Mouse (Mus musculus): ENCODE measurements at regions not wholly inside any gene's neighbourhood (a gene's known extent, or its start where the extent isn't known, plus 50 kb on each side); places are given as distances from the start of the nearest gene placed in this dataset.
"Not testable (repeated sequence)": the region's sequence is repeated elsewhere in the genome, so short reads cannot be mapped to it uniquely, and the experiment has no call there.

DNA sequence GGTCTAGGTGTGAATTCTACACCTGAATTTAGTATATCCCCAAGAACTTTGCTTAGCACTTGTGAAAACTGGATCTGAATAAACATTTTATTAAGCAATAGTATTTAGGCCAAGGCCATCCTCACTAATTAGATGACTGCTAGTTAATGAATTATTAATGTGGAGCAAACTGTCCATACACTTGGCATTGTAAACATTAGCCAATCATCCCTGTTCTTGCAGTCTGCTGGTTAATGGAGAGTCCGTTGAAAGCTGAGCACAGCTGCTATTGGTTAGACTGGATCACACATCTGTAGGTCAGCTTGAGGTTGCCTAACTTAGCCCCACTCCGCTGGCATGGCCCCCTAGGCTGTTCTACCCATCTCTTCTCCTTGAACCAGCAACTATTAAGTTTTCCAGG, 826.2 kb upstream of the 4930452B06Rik start:
- no peak for DNase-seq (ENCODE audit: low read depth, low spot score)

DNA sequence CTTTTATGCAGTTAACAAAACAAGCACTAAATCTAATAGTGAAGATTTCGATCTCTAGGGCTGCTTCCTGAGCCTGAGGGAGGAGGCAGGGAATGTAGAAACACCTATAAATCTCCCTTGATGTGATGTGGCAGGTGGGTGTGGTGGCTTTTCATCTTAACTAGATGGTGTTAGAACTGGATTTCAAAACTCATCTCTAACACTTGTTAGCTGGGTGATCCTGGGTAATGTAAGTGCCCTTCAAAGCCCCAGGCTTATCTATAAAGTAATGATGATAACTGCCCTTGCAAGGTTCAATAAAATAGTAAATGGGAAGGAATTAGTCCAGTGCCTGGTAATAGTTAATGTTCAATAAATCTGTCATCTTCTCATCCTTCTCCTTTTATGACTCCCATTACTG, 822.5 kb upstream of the 4930452B06Rik start:
- DNase-seq (ENCODE audit: low read depth, low spot score), result no peak

DNA sequence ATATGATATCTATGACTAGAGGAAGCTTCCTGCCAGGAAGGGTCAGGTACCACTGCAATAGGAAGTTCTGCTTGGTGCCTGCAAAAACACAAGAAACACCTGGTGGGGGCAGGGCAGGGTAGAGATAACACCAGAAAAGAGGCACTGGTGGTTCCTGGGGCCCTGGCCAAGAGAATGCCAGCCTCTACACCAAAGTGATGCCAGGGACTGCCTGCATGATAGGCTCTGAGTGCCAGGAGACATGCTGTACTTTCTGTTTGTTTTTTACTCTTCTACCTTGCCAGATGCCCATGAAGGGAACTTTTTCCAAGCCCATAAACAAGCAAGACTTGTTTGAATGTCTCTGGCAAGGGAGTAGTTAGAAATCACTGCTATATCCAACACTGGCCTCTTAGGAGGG, 812.9 kb upstream of the 4930452B06Rik start:
- DNase-seq (ENCODE audit: low read depth, low spot score), result no peak

DNA sequence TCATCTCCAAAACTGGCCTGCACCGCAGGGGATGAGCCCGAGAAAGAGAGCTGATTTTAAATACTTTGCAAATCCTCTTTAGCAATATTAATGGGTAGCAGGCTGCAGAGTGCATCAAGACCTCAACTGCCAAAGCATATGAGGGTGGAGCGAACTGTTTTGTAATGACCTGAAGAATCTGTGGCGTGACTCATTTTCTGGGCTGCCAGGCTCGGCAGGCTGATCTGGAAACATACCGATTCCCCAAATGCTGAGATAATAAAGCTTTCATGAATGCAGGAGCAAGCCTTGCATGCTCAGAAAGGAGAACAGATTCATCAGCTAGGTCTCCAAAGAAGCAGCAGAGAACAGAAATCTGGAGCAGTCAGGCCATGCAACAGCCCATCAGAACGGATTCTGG, 809.1 kb upstream of the 4930452B06Rik start:
- no peak for DNase-seq (ENCODE audit: low read depth, low spot score)

DNA sequence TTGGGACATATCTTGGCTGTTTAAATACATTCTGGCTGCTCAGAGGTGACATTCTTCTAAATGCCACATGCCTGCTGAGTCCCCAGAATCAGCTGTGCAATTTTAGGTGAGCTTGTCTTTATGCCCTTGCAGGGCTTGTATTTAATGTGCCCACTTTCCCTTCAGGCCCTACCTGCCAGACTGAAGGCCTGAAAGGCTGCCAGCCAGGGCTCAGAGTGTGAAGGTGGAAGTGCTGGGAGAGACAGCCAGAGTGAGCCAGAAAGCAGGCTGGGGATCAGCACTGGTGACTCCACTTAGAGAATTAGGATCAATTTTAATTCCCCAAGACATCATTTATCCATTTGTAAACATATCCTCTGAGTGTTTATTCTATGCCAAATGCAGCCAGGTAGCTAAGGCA, 803.6 kb upstream of the 4930452B06Rik start:
- DNase-seq (ENCODE audit: low read depth, low spot score), result no peak

DNA sequence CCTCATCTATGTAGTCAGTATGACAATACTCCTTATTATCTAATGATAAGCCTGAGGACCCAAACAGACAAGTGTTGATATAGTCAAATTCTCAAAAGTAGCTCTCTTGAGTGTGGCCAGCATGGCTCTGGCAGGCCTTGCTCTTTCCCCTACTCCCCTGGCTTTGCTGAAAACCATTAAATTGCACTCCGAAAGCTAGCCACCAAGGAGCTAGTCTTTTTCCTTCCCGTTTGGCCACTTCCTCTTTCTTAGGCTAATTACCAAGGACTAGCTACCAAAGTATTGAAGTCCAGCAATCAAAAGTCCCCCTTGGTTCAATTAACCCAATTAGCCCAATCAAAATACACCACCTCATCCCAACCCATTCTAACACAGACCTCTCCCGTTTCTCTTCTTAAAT, 802.6 kb upstream of the 4930452B06Rik start:
- DNase-seq (ENCODE audit: low read depth, low spot score), result no peak

DNA sequence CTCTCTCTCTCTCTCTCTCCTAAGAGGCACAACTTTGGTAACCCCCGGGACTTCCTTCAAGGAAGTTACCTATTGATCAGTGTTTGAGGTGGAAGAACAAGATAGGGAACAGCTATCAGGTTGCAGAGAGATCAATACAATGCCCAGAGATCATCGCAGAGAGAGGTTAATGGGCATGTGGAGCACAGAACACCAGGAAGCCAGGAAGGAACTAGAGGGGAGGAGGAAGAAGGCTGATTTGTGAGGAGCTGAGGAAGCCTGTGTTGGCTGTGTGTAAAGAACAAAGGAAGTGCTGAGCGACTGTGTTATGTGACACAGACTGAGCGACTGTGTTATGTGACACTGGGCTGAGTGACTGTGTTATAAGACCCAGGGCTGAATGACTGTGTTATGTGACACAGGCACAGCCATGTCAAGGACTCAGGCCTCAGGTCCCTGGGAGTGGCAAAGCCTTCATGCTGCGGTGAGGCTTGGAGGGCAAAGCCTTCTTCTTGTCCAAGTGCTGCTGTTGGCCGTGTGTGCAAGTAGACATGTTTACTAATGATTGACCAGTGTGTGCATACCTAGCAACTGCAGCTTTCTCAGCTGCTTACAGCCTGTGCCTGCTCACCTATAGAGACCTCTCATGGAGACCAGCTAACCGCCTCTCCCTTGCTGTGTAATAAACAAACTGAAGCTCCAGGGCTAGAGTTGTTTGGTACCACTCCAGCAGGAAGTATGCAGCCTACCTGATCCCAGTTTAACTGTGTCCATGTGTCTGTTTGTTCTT, 801.8 kb upstream of the 4930452B06Rik start:
- DNase-seq (ENCODE audit: low read depth, low spot score), result peak; percentile 26

DNA sequence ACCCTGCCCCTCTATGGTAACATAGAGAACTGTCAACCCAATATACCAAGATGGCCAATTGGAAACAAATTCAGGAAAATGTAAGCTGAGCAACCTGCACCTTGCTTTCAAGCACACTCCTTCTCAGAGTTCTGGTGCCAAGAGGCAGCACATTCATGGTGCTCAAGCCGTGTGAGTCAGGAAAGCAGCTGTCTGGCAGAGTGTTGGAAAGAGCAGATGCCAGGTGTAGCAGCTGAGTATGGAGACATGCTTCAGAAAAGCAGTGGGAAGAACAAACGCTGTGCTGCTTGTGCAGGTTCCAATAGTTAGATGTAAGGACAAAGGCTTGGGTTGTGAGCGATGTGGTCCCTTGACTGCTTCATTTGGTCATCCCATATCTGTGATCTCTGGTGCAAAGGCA, 794.0 kb upstream of the 4930452B06Rik start:
- no peak for DNase-seq (ENCODE audit: low read depth, low spot score)

DNA sequence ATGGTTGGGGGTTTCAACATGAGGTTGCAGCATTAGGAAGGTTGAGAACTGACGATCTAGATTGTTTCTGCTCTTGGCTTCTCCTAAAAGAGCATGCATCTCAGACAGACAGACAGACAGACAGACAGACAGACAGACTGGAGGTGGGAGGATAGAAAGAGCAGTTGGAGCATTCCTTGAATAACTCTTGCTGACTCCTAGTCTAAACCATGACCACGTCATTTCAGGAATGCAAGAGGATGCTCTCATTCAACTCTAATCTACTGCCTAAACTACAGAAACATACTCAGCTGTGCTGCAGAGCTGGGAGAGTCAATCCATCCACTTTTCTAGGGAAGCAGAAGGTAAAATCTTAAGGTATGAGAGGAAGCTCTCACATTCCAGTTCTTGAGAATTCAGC, 792.8 kb upstream of the 4930452B06Rik start:
- no peak for DNase-seq (ENCODE audit: low read depth, low spot score)

DNA sequence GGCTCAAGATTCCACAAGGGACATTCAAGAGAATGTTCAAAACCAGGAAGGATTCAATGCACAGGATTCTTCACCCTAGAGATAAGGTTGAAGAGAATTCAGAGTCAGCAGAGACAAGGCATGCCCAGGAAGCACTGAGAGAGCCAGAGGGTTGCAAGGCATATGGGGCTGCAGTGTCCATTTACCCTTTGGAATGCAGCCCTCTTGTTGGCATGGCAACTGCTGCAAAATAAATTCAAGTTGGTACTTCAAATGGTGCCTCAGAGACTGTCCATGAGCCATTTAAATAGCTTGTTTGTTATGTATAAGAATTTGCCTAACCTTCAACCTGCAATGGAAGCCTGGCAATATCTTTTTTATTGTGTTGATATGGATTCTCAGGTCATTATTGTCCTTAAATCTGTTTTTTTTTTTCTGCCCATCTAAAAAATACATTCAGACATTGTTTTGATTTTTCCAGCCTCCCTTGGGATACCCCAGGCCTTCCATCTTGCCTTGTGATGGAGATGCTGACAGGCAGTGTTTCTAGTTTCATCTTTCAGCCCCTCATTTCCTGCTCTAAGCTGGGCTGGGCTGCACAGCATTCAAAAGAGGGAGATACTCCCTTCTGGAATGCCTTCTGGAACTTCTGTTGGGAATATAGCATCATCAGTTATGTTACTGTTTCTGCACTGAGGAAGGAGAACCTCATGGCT, 791.9 kb upstream of the 4930452B06Rik start:
- DNase-seq (ENCODE audit: low read depth, low spot score), result no peak

DNA sequence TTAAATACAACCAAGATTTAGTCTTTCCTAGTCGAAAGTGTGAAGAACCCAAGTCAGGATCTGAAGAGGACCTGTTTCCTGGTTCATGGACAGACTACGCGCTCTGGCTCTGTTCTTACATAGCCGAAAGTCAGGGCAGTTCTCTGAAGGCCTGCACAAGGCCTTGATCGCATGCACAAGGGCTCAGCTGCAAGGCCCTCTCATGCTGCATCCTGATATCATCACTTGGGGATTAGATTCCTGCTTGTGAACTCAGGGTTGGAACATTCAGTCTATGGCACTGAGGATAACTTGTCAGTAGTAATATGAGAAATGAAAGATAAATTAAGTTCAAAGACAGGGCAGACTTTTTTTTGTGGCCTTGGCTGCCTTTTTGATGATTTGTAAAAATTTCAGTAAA, 789.9 kb upstream of the 4930452B06Rik start:
- DNase-seq (ENCODE audit: low read depth, low spot score), result no peak

DNA sequence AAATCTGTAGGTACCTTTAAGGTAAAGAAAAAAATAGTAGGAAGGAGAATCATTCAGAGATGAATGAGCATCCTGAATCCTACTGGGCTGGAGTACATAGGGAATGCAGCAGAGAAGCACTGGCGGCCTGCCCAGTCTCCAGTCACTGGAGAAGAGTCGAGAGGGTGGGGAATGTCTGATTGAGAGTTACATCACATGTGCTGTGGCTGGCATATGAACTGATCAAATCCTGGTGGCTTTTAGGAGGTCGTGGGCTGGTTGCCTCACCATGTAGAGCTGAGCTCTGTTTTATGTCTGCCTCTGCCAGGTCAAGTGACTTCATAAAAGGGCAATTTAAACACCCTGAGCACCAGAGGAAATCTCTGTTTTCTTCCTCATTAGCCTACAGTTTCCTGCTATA, 783.9 kb upstream of the 4930452B06Rik start:
- DNase-seq (ENCODE audit: low read depth, low spot score), result no peak

DNA sequence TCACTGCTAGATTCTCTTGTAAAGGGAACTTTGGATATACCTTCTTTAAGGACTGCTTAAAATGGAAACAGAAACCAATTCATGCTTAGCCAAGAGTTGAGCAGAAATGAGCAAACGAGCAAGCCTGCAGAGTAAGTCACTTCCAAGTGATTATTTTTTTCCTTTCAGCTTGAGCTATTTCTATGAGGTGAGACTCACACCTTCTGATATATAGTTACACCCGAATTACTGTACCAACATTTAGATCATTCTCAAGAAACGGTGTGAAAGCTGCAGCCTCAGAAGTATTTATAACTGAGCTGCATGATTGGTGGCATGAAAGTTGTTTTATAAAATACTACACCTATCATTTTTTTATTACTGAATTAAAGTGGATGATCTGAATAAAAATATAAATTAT, 771.9 kb upstream of the 4930452B06Rik start:
- no peak for DNase-seq (ENCODE audit: low read depth, low spot score)

DNA sequence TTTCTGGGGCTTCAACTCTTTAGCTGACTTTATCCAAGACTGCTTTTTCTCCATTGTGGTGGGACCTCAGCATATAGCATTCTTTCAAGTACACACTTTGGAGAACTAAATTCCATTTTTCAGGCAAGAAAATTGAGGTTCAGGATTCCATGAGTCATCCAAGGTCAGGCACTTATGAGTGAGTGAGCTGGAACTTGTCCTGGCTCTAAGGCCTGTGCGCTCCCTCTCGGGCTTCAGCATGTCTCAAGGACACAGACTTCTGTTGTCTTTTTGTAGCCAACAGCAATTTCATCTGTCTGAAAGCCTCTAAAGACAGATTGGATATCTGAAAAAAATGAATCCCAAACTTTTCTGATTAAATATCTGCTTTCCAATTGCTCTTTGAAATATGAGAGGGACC, 769.1 kb upstream of the 4930452B06Rik start:
- no peak for DNase-seq (ENCODE audit: low read depth, low spot score)

DNA sequence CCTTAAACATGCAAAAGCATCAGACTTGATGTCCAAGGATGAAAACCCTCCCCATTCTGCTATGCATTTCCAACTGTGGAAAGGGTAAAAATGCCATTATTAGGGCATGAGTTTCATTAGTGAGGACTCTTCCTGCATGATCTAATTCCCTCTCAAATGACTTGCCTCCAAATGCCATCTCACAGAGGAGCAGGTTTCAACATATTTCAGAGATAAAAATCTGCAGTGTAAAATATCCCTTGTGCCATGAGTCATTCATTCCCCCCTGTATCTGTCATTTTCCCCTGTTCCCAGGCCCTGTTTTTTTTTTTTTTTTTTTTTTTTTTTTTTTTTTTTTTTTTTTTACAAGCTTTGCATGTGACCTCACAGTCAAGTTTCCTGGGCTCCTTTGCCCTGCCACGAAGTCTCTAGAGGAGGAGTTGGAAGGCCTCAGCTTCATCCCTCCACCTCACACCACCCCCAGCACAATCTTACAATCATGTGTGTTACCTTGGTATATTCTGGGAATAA, 767.1 kb upstream of the 4930452B06Rik start:
- no peak for DNase-seq (ENCODE audit: low read depth, low spot score)

DNA sequence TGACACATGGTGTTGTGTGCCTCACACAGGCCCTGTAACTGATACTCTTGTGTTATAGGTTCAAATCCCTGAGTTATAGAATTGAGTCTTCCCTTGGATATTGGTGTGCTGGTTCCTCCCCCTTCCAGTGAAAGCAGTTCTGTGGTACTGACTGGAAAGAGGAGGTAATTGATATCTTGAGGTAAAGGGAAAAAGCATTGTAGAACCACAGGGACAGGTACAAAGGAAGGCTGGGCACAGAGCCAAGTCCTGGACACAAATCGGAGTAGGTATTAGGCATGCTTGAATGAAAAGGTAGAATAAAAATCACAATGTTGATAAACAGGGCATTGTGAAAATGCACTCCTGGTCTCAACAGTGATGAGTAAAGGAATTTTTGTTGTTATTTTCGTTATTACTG, 765.8 kb upstream of the 4930452B06Rik start:
- DNase-seq (ENCODE audit: low read depth, low spot score), result no peak

DNA sequence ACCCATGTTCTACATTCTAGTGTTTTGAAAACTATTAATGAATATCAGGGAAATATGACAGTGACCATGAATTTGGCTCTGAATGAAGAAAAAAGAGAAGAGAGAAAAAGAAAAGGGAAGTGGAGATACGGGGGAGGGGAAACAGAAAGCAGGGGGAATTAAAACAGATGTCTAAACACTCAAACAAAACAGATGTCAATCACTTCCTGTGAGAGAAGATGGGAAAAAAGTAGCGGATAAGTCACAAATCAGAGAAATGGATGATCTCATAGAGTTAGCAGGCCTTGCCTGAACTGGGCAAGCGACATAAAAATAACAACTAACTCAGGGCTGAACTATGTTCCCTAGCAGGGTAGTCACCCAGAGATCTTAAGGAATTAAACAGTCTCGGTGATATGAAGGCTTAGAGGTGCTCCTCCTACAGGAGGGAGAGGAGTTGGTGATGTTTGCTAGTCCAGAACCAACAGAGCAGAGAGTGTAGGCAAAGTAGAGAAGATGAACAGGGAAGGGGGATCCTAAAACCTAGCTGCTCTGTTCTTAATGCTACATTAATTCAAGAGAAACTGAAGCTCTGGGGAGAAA, 745.9 kb upstream of the 4930452B06Rik start:
- DNase-seq (ENCODE audit: low read depth, low spot score), result no peak

DNA sequence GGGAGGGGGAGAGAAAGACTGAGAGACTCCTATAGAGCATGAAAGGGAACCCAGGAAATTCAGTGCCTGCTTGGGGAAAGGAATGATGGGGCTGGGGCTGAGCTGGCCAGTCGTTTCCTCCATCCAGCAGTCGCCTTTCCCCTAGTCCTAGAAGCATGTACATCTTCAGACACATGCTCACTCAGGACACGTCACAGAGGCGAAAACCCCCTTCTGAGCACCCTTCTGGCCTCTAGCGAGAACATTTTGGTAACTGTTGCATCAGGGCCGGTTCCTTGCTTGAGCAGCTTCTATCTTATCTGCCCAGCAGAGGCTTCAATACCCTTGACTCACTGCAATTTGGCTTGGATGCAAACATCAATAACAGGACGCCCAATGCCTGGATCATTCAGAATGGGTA, 737.6 kb upstream of the 4930452B06Rik start:
- no peak for DNase-seq (ENCODE audit: low read depth, low spot score)

DNA sequence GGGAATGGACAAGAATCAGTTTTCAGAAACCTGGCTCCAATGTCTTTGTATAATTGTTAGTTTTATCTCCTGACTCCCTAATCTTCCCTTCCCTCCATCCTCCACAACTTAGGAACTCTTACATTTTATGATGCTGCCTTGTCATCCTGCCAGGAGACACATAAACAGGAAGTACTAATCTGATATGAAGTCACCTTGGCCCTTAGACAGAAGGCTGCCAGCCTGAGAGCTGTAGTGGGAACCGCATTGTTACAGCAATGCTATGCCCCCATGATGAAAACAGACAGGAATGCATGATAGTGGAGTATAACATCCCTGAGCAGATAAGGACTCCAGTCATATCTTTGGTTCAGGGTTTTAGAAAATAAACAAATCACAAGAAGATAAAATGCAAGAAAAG, 734.8 kb upstream of the 4930452B06Rik start:
- no peak for DNase-seq (ENCODE audit: low read depth, low spot score)

DNA sequence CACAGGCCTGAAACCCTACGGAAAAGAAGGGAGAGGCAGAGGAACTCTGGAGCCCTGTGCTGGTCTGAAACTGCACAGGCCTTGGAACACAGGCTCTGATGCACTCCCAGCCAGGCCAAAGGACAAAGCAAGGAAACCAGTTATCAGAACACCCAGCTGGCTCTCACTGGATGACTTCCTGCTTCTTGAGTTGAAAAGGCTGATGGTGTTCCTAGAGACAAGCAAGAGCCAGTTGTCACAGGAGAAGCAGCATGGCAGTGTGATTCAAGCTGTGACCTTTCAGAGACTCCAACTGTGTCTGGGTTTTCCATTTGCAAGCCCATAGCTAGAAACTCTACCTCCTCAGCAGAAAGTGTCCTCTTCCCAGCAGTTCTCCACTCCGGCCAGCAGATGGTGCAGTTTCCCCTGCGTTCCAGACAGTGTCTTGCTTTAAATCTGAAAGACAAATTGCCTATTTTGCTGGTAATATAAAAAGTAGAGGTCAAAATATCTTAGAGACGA, 727.3 kb upstream of the 4930452B06Rik start:
- peak; percentile 90 for DNase-seq (ENCODE audit: low read depth, low spot score)

DNA sequence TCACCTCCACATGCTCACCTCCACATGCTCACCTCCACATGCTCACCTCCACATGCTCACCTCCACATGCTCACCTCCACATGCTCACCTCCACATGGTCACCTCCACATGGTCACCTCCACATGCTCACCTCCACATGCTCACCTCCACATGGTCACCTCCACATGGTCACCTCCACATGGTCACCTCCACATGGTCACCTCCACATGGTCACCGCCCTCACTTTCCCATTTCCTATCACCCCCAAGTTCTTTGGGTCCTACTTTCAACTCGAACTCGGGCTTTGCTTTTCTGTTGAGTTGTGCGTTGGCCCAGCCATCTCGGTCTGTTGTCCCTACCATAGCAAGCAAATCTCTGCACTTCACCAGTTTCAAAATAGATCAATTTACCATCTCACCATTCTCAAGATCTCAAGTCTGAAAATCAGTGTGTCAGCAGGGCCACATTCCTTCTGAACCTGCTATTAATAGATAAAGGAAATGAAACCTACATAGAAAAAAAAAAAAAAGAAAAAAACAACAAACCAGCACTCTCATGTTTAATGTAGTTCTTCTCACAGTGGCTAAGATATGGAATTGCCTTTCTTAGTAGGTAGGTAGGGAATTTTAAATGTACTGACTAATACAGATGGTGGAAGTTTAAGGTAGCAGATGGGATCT, 724.0 kb upstream of the 4930452B06Rik start:
- not testable (repeated sequence) for DNase-seq (ENCODE audit: low read depth, low spot score)

DNA sequence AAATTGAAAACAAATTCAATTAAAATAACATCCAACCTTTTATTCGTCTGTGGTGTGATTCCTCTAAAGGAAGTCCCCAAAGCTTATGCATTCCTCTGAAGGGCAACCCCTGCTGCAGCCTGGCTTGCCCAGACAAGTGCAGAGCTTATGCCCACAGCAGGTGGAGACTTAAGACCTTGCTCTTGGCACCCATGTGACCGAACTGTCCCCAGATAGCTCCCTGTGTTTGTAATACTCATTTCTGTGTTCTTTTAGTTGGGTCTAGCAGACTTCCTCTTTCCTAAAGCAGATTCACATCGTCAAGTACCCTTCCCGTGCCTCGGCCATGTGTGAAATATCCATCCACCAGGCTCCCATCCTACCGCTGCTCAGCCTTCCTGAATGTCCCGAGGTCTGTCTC, 723.1 kb upstream of the 4930452B06Rik start:
- no peak for DNase-seq (ENCODE audit: low read depth, low spot score)
